Mouse (Mus musculus) hindbrain, embryonic 11.5 days (tissue): Measurements from ENCODE around the gene Rbm10. TPM values are rescaled to one million over a fixed set of nuclear protein-coding genes. Genes with fewer than 3 reads are reported as not detected.

Experiments
- ATAC-seq: fragments of 200-750 bp; cut with Nextera tagmentation; 2 replicates; pipeline ENCODE4 v1.8.0; 2017; ENCODE audit warnings: mild to moderate bottlenecking, moderate TSS enrichment, moderate library complexity; ENCODE audit not compliant: low FRiP score
- DNase-seq: peaks from one replicate; pipeline ENCODE4 v3.0.0-alpha.2; 2015; ENCODE audit warnings: low spot score
- H3K27ac ChIP-seq: fragments of 300-500 bp; sonication (generic); 2 replicates; pipeline ENCODE4 v1.5.1; 2014; ENCODE audit warnings: mild to moderate bottlenecking, low read depth, low read length
- H3K27me3 ChIP-seq: fragments of 300-500 bp; sonication (generic); 2 replicates; pipeline ENCODE4 v1.6.1; 2014; ENCODE audit warnings: mild to moderate bottlenecking, low read length, moderate library complexity, mixed read lengths; ENCODE audit not compliant: control insufficient read depth, insufficient read depth
- H3K36me3 ChIP-seq: fragments of 300-500 bp; sonication (generic); 2 replicates; pipeline ENCODE4 v1.6.1; 2014; ENCODE audit warnings: mild to moderate bottlenecking, low read length, moderate library complexity, mixed read lengths; ENCODE audit not compliant: control insufficient read depth, insufficient read depth
- H3K4me1 ChIP-seq: fragments of 300-500 bp; sonication (generic); replicated peaks from 2 replicates; pipeline ENCODE4 v1.6.1; 2014; ENCODE audit warnings: low read length, mixed read lengths; ENCODE audit not compliant: control insufficient read depth, insufficient read depth
- H3K4me2 ChIP-seq: fragments of 300-500 bp; sonication (generic); replicated peaks from 2 replicates; pipeline ENCODE4 v1.6.1; 2014; ENCODE audit warnings: mild to moderate bottlenecking, low read depth, low read length
- H3K4me3 ChIP-seq: fragments of 300-500 bp; sonication (generic); 2 replicates; pipeline ENCODE4 v1.5.1; 2014; ENCODE audit warnings: low read depth, low read length
- H3K9ac ChIP-seq: fragments of 300-500 bp; sonication (generic); 2 replicates; pipeline ENCODE4 v1.6.1; 2014; ENCODE audit warnings: low read depth, low read length
- H3K9me3 ChIP-seq: fragments of 300-500 bp; sonication (generic); 2 replicates; pipeline ENCODE4 v1.6.1; 2016; ENCODE audit warnings: low read length; ENCODE audit not compliant: control insufficient read depth
- WGBS: fragments of 180-500 bp; shearing (Covaris S2); extraction: QIAGEN DNeasy Blood & Tissue Kit; methylation state at CpG from one replicate; pipeline ENCODE4 v1.1.7; 2014; 5-methylcytosine and 5-hydroxymethylcytosine counted together
- polyA plus RNA-seq: library from polyadenylated mRNA; unstranded; fragments of >200 nt; fragmentation: Nextera tagmentation; extraction: Ambion mirVana; gene quantifications from 2 replicates; pipeline ENCODE4 v1.2.1, GENCODE M21; 2014

Gene Rbm10
- polyA plus RNA-seq, 1 experiment from 2014 or later, result 55.7 TPM

DNA sequence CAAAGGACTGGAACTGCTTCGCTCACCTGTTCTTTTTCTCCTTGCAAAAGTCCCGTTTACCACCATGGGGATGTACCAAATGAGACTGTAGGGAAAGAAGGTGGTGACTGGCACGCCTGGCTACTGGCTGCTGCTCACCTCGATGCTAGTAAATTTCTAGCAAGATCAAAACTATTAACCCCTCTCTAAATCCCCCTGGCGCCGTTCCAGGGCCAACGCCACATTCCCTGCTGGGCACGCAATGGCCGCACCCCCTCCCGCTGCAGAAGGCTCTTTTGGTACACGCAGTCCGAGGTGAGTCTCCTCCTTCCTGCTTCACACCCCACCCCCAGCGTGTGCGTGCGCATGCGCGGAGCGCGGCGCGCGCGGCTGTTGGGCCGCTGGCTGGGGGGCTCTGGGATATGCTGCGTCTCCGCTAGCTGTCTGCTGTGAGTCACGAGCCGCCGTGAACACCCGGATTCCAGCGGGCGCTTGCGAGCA, 70.8 kb downstream of the Rbm10 start:
- Histone ChIP-seq H3K27me3 (no peaks in the 10 kb centered on the region), H3K4me2 (peak overlapping the region; percentile 53), H3K27ac (peak overlapping the region; percentile 96), H3K9ac (peak overlapping the region; percentile 77), H3K9me3 (no peaks in the 10 kb centered on the region), H3K36me3 (no peaks in the 10 kb centered on the region), H3K4me3 (peak overlapping the region; percentile 62), H3K4me1 (no peaks in the 10 kb centered on the region)
- ATAC-seq (peak; percentile 96), DNase-seq (peak; percentile 85)
- WGBS, result 14% methylated on average over 31 of the region's 33 CpGs

DNA sequence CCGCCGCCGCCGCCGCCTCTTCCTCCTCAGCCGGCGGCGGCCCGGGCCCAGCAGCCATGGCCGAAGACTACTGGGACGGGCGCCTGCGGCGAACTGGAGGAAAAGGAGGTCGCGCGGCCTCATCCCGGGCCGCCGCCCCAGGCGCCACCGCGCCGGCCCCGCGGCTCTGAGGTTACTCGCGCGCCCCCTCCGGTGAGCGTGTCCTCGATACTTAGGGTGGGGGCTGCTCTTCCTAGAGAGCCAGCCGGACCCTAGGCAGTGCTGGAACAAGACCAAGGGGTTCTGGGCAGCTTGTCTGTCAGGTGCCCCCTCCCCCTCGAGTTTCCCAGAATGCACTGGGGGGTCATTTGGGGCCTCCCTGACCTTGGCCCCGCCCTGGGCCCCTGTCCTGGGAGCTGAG, 71.3 kb downstream of the Rbm10 start:
- WGBS, result 21% methylated on average over 26 of the region's 35 CpGs
- Histone ChIP-seq H3K9me3 (no peaks in the 10 kb centered on the region), H3K4me3 (peak overlapping the region; percentile 62), H3K27ac (peak overlapping the region; percentile 96), H3K27me3 (no peaks in the 10 kb centered on the region), H3K9ac (peak overlapping the region; percentile 77), H3K36me3 (no peaks in the 10 kb centered on the region), H3K4me1 (no peaks in the 10 kb centered on the region), H3K4me2 (peak overlapping the region; percentile 53)
- DNase-seq (peak; percentile 73), ATAC-seq (peak; percentile 73)

DNA sequence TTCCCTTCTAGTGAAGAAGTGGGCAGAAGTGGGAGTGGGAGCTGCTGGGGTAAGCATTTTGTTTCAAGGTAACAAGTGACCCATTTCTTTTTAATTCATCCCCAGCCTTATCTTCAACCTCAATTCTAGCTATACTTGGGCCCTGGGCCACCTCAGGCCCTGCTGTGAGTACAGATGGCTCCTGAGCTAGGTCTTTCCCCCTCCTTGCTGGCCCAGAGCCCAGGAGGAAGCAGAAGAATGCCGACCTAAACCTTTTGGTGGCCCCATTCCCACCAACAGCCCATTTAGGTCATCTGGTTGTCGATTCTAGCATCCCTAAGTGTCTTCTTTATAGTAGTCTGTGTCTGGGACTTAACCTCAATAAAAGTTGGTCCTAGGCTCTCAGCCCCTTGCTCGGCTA, 74.3 kb downstream of the Rbm10 start:
- H3K4me1 ChIP-seq, result no peaks in the 10 kb centered on the region
- H3K4me3 ChIP-seq, result no peak overlapping the region
- no peaks in the 10 kb centered on the region for H3K36me3 ChIP-seq
- no peak for ATAC-seq
- H3K4me2 ChIP-seq, result no peak overlapping the region
- no peak overlapping the region for H3K27ac ChIP-seq
- WGBS, result 78% methylated on average over 3 of the region's 3 CpGs
- no peak overlapping the region for H3K9ac ChIP-seq
- no peaks in the 10 kb centered on the region for H3K27me3 ChIP-seq
- DNase-seq, result no peak
- H3K9me3 ChIP-seq, result no peaks in the 10 kb centered on the region

GRCm38 (mm10) chrX:20692616-20693015, 75.3 kb downstream of the Rbm10 start:
- Histone ChIP-seq H3K36me3 (0 out of 2 replicates have a peak, but pooled peaks cover 2% of the 10 kb centered on the region), H3K27me3 (no peaks in the 10 kb centered on the region), H3K4me3 (no peak overlapping the region), H3K9ac (no peak overlapping the region), H3K9me3 (no peaks in the 10 kb centered on the region), H3K4me2 (no peak overlapping the region), H3K4me1 (no peaks in the 10 kb centered on the region), H3K27ac (no peak overlapping the region)
- no peak for ATAC-seq
- 86% methylated on average over 1 of the region's 1 CpGs for WGBS
- no peak for DNase-seq

GRCm38 (mm10) chrX:20695842-20696241, 78.5 kb downstream of the Rbm10 start:
- no peak overlapping the region for H3K4me3 ChIP-seq
- no peaks in the 10 kb centered on the region for H3K9me3 ChIP-seq
- no peak overlapping the region for H3K9ac ChIP-seq
- no peak overlapping the region for H3K27ac ChIP-seq
- H3K27me3 ChIP-seq, result no peaks in the 10 kb centered on the region
- H3K4me1 ChIP-seq, result no peaks in the 10 kb centered on the region
- 81% methylated on average over 4 of the region's 4 CpGs for WGBS
- no peak overlapping the region for H3K4me2 ChIP-seq
- ATAC-seq (no peak), DNase-seq (no peak)
- 0 out of 2 replicates have a peak, but pooled peaks cover 2% of the 10 kb centered on the region for H3K36me3 ChIP-seq

Other genes with a start within 250 kb of the Rbm10 start
- gene Jade3, start 191.8 kb upstream of the Rbm10 start, polyA plus RNA-seq, result 7.2 and 9.1 TPM in 2 replicates
- 0.20 TPM in 1 of 2 replicates, not detected in the other for gene Rgn, start 67.7 kb upstream of the Rbm10 start, polyA plus RNA-seq
- gene Ndufb11, start 116 bp downstream of the Rbm10 start, polyA plus RNA-seq, result 200 and 208 TPM in 2 replicates
- 248 and 285 TPM in 2 replicates for gene Uba1, start 40.8 kb downstream of the Rbm10 start, polyA plus RNA-seq
- 94.6 and 100 TPM in 2 replicates for gene Cdk16, start 70.5 kb downstream of the Rbm10 start, polyA plus RNA-seq
- 76.7 and 87.5 TPM in 2 replicates for gene Usp11, start 86.4 kb downstream of the Rbm10 start, polyA plus RNA-seq
- gene Araf, start 180.3 kb downstream of the Rbm10 start, polyA plus RNA-seq, result 106 and 118 TPM in 2 replicates